Mouse (Mus musculus): ENCODE measurements around the gene Avl9.

DNA sequence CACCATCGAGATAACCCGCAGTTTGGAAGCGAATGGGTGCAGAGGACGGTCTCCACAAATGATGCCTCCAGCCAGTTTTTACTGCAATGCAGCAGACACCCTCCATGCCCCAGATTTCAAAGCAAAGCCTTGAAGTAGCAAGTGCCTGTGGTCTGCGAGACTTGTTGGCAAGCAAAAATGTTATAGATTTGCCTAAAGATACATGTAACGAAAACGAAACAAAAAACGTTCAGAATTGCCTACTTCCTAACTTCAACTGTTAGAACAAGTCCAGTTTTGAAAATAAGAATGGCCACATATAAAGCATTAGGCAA lies 83.4 kb downstream of the Avl9 start:
- TF ChIP-seq CTCF (IDR thresholded peaks at IDR 0.05; ENCODE audit: low read depth) = no peak
- no peak for TF ChIP-seq EP300 (optimal IDR thresholded peaks at IDR 0.05)
